Mouse (Mus musculus) heart, postnatal 0 days (tissue): Measurements from ENCODE around the gene 4933400A11Rik.

ENCODE experiments used
- CTCF ChIP-seq: IDR thresholded peaks from 2 replicates; pipeline ENCODE4 v1.5.1; 2016; ENCODE audit warnings: antibody characterized with exemption, control low read depth, low read depth
- EP300 ChIP-seq: IDR thresholded peaks from 2 replicates; pipeline ENCODE4 v1.6.1; 2016; ENCODE audit warnings: antibody characterized with exemption, low read depth

DNA sequence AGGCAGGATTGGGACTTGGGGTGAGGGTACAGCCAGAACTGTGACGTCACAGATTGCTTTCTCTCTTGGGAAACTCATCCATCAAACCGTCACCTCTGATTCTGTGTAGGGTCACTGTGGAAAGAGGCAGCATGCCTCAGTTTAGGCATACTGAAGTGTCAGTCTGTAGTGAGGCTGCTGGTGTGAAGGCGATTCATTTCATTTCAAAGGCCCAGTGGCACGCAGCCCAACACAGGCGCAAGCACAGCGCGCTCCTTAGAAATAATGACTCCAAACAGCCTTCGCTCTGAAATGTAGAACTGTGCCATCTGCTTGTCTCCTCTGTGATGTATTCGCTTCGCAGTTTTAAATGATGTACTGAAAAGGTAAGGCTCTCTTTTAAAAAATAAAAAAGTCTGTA is 47.5 kb upstream of the 4933400A11Rik start:
- no peak for TF ChIP-seq CTCF
- no peak for TF ChIP-seq EP300
